Mouse (Mus musculus): ENCODE data around the gene Ccdc141.
"Not testable (repeated sequence)": the region's sequence is repeated elsewhere in the genome, so short reads cannot be mapped to it uniquely, and the experiment has no call there.

Ccdc141 gene

DNA sequence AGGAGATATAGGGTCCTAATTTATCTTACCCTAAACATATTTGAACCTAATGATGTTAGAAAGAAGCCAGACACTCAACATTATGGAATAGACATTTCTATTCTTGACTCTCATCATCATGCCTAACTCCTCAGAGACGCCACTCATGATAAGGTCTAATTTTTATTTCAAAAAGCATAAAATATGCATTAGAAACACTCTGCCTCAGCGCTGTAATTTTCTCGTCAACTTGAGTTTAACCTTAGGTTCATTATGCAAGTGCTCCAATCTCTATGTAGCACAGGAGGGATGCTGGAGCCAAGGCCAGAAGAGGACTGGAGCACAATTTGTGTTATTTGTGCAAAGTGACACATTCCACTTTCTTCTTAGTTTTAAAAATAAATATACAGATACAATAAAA is 130.8 kb downstream of the Ccdc141 start:
- DNase-seq, result no peak

DNA sequence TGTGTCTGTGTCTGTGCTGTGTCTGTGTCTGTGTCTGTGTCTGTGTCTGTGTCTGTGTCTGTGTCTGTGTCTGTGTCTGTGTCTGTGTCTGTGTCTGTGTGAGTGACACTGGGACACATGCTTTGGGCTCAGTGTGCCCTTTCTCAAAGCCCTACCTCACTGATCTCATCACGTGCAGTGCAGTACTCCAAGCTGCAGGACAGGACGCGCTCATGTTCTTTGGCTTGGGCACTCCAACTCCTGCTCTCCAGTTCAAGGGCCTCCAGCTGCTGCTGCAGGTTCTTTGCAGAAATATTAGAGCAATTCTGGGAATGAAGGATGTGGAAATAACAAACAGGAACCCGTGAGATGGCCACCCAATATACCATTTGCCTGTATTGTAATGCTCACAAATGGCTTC is 131.2 kb downstream of the Ccdc141 start:
- no peak for DNase-seq

DNA sequence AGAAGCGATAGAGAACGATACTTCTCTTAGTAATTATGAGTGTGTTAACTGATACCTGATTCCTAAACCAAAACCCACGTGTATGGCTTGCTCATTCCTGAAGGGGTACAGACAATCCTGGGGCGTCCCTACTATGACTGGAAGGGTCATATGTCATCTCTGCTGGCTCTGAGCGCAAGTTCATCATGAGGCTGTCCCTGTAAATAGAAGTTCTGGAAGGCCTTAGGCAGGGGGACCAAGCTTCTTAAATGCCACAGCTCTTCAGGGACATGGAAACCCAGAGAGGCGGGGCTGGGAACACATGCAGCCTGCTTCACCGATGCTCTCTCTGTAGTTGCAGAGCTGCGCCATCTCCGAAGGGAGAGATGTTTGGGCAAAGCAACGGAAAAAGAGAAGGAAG is 133.2 kb downstream of the Ccdc141 start:
- DNase-seq, result no peak

DNA sequence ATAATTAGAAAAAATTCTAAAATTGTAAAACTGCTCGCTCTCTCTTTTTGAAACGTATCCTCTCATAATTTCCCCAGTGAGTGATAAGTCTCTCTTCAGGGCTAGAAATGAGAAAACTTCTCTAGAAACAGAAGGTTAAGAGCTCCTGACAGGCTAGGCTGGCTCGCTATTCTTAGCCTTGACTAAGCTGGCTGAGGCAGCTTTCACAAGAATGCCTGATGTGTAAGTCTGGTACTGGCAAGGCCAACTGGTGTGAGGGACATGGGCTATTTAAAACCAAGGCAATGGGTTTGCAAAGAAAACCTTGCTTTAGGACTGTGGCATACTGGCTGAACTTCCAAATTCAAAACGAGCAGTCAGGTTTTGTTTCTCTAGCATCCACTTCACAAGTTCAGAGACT is 136.3 kb downstream of the Ccdc141 start:
- no peak for DNase-seq

DNA sequence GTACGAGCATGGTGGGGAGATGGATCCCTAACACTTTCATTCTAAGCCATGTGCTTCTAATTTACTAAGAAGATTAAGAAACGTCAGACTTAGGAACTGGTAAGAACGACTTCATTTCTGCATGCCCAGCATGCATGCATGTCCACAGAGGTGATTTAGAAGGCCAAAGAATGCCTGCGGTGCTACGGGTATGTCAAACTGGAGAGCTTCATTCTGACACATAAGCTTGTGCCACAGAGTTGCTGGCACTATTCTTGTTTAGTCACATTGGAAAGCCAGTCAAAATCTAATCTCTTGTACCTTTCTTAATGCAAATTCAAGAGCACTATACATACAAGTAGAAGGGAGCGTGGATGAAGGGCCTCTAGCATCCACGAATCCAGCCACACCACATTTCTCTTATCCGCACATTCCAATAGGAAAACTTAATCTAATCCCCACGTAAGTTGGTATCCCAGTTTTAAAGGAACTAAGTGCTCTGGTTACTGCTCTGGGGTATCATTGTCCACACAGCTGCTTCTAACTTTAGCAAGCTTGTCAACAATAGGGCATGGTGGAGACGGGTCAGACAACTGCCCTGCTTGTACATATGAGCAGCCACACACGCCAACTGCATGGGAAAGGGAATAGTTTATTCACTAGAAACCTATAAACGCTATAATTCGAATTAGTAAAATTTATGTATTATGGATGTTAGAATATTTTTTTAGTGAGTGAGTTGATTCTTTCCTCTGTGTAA is 136.9 kb downstream of the Ccdc141 start:
- no peak for DNase-seq

DNA sequence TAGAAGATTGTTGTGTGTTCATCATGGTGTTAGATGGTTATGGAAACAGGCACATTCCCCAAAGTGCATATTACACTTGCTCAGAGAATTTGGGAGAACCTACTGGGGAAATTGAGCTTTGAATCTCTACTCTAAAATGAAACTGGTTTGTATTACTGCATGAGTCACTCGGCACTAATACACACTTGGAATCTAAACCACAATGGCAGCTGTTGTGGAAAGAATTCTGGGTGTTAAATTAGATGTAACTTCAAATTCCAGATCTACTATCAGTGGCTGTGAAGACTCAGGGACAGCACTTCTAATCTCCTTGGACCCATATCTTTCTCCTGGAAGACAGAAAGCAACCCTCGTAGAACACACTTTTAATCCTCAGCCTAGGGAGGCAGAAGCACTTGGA is 149.8 kb downstream of the Ccdc141 start:
- no peak for DNase-seq

DNA sequence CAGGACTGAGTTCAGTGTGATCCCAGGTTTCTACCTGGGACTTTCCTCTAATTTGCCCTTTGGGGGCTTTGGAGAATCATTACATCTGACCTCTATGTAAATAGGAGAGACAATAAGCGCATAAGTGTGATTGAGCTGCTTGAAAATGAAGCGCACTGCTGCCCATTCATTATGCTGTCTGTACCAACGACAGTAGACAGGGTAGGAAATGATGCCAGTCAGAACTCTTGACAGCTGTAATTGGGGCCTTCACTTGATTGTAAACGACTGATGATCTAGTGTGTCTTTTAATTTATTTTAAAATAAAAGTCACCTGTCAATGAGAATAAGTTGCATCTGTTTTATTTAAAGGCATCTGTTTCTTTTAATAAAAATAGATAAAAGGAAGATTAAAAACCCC is 152.7 kb downstream of the Ccdc141 start:
- DNase-seq, result no peak

DNA sequence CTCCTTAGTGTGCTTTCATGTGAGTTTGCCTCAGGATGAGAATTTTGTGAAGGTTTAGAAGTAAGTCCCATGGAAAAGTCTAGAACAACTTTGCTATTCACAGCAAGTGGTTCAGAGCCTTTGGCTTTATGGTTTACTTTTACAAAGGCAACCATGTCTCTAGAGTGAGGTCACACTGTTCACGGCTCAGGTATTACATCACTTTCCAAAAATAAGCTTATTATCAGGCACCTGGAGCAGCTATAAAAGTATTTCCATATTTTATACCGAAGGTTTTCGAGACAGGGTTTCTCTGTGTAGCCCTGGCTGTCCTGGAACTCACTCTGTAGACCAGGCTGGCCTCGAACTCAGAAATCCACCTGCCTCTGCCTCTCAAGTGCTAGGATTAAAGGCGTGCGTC is 157.0 kb downstream of the Ccdc141 start:
- DNase-seq, result not testable (repeated sequence)

DNA sequence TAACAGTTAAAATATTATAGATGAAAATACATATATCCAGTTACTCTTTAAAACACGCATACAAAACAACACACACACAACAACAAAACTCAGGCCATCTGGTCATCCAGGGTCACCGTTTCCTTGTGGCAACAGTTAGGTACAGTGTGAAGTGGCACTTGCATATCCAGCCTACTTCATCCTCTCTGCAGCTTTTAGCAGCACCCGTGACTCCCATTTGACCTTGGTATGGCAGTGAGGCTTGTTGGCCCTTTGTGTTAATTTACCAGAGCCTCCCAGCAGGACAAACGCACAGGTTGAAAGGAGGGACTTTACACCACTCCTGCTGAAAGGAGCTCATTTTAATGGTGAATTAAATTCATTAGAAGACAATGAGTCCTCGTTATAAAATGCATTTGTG is 158.5 kb downstream of the Ccdc141 start:
- no peak for DNase-seq

DNA sequence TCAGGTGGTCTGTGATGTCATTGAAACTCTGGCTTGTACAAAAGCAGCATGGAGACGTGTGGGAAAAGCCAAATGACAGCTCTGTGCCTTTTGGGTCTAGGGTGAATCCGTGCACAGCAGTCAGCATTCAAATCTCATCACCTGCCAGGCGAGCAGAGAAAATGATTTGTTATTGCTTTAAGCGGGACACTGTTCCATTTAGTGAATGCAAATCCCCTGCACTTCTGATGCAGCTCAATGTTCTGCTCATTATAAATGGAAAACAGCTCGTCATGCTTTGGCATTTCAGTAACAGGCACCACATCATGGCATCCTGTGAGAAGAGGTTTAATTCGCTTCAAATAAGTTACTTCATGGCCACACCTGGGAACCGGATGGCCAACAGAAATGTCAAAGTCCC is 163.4 kb downstream of the Ccdc141 start:
- no peak for DNase-seq

DNA sequence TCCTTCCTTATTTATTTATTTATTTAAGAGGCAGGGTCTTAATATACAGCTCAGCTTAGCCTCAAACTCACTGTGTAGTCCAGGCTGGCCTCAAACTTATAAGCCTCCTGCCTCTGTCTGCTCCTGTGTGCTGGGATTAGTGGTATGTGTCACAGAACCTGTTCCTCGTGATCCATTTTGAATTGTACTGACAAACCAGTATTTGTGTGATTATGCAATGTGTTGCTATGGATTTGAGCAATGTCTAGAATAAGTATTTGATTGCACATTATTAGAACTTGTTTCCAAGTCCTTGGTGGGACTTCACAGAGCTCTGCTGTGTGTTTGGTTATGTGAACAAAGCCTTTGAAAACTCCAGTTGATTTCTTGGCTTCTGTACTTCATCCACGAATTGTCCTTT is 167.3 kb downstream of the Ccdc141 start:
- DNase-seq, result no peak

DNA sequence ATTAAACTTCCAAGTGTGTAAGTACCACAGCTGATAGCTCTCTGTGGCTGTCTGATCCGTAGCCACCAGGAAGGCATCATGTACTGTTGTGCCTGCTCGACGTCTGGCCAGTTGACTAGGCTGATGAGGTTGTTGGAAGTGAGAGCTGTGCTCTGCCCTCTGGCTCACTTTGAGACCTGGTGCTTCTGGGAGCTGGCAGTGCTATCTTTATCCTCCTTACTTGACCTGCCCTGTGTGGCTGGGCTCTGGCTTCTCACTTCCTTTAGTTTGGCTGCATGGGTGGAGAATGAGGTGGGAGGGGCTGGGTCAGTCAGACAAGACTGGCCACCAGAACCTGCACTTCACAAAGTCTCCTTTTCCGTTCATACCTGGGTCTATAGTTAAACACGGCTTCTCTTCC is 172.1 kb downstream of the Ccdc141 start:
- no peak for DNase-seq

DNA sequence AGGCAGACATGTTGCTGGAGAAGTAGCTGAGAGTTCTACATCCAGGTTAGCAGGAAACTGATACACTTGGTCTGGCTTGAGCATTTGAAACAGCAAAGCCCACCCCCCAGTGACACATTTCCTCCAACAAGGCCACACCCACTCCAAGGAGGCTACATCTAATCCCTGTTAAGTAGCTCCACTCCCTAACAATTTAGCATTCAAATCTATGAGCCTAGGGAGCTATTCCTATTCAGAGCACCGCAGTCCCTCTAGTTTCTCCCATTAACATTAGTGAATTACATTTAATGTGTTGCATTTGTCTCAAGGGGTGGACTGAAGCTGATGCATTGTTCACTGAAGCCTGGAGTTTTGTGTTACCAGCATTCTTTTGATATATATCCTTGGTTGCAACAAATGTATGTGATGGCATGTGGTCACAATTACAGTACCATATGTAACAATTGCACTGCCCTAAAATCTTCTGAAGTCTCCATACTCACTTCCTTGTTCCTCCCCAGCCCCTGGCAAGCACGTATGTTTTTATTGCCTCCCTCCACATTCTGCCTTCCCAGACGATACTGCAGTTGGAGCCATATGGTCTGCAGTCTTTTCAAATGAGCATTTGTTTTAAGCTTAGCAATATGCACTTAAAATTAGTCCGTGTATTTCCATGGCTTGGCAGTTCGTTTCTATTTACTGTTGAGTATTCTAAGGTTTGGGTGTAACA is 177.8 kb downstream of the Ccdc141 start:
- no peak for DNase-seq

DNA sequence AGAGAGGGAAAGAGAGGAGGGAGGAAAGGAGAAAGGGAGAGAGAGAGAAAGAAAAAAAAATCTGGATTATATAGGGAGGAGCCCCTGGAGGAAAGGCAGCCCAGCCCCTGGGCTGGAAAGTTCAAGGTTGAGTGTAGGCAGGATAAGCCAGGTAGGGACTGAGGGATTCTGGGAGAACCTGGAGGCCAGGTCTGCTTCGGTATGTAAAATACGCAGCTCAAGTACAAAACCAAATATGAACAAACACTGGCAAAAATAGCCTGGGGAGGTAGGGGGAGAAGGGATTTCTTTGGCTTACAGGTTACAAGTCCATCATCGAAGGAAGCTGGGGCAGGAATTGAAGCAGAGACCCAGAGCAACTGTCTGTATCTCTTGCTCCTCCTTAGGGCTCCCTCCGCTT is 183.1 kb downstream of the Ccdc141 start:
- DNase-seq, result no peak

DNA sequence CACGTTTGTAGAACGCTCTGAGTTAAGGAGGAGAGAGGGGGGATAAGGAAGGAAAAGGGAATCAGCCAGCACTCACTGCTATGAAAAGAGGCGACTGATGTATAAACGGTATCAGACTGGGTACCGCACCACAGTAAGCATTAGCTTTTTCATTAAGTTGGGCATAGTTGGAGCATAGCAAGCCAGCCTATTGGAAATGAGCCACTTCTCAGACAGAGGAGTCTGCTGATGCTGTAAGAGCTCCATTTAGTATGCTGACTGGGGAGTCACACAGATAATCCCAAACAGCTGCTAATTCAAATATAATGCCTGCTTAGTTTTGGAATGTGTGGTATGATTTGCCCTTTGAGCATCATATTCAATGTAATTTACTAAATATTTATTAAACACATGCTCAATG is 186.1 kb downstream of the Ccdc141 start:
- no peak for DNase-seq

DNA sequence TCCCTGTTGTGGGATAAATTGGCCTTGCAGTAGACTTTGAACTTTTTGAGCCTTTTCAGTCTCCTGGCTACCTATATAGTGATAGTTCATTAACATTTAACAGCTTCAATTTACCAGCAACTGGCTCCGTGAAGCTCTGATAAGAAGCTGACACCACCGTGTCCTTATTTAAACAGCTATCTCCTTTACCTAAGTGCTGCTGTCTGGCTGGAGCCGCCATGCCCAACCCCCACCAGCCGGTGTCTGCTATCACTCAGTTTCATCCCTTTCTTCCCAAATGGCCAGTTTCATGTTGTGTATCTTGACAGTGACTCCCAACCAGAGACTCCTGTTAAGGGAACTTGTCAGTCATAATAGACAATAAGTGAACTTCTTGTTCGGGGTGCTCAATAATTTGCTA is 186.8 kb downstream of the Ccdc141 start:
- no peak for DNase-seq

DNA sequence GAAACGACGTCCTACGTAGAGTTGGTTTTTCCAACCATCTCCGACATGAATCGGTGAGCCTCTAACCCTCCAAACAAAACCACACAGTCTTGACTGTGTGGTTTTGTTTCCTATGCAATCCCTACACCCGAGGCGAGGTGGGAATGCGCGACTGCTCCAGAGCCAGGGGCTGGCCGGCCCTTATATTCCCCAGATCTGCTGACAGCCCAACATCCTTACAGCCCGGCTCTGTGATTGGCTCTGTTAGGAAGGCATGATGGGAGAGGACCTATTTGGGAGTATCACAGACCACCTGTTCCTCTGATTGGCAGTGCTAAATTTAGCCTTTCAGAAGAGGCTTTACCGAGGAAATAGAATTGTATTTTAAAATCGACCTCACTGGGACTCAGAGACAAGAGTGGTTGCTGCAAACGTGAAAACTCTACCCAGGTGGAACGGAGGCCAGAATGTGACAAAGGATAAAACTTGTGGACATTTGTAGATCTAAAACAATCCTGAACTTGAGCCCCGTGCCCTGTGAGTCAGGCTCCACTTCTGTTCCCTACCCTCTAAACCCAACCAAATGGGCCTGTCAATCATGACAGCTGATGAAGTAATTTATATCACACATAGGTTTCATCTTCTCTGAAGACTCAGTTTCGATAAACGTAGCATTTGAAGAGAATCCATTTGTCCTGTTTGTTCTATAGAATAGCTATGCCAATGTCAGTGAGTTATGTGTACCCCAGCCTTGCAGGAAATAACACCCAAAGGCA is 187.9 kb downstream of the Ccdc141 start, which contains the start of gene Ttn:
Gene Ttn (minus strand): TSS at position 157 of the 755 bp plus-strand sequence.
- DNase-seq, result no peak

DNA sequence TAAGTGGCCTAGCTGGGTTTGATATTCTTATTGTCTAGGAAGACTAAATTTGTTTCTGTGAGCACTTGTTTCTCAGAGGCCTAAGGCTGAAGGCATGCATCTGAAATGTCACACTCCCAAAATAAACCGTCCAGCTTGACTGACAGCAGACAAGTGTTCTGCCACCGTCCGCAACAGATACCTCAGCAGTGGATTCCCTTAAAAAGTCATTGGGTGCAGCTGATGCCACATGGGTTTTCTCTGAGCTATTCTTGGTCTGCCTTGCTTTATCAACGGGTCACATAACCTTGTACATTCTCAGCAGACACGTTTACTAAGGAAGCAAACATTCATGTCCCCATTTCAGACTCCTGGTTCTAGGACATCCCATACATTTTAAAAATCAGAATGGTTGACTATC is 188.7 kb downstream of the Ccdc141 start:
- no peak for DNase-seq

DNA sequence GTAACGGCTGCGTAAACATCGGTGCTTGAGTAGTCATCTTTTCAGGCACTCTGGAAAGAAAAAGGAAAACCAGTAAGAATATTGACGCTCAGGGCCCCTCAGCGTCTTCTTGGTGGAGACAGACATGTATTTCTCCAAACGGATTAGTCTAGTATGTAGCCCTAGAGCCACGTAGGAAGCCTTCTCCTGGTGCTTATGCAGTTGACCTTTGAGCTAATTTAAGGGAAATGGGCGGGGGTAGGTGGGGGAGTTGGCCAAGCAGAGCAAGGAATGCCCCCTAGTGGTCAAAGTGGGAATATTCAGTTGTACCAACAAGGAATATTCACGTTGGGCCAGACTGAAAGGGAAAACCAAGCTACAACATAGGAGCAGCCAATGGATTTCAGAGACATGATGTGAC is 190.3 kb downstream of the Ccdc141 start:
- DNase-seq, result no peak

DNA sequence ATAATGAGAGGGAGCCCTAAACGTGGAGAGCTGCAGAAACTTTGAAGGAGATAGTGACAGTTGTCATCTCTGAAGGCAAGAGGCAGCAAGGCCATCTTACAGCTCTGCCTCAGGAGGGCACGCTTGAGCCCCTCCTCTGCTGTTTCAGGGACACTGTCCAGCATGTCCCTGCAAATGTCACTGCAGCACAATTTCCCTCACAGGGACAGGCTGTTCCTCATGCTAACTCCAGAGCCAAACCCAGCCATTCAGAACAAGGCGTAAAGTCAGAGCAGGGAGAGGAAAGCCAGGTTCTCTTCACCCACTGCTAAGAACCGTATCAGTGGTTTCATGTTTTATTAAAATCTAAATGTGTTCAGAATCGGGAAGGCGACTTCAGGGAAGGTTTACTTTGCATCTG is 192.8 kb downstream of the Ccdc141 start:
- DNase-seq, result no peak

DNA sequence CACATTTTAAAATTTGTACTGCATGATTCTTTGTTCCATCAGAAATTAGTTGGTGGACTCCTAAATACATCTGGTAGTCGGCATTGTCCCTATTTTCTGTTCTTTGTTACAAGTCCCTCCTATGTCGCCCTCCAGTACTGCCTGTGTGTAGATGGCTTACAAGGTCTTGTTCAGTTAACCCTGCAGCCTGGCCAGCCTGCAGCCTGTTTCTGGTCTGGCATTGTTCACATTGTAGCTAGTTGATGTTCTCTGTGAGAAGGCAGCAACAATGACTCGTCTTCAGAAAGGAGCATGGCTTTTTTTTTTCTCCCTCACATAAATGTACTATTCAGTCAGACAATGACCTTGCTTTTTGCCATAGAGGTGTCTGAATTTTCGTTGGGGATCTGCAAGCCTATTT is 198.4 kb downstream of the Ccdc141 start:
- DNase-seq, result no peak

DNA sequence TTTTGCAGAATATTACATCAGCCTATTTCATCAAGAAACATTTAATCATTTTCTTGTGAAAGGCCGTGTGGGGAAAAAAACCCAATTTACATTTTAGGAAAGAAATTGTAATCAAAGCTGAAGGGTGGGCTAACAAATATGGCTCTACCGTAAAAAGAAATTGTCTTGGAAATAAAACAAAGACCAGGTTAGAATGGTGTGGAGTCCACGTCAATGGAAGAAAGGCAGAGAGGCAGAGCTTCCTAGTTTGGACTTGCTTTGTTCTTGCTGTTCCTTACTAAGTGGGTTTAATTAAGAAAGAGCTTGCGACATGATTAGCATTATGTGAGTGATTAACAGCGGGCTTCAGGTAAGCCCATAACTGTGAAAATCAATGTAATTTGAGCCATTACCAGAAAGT is 199.4 kb downstream of the Ccdc141 start:
- no peak for DNase-seq

DNA sequence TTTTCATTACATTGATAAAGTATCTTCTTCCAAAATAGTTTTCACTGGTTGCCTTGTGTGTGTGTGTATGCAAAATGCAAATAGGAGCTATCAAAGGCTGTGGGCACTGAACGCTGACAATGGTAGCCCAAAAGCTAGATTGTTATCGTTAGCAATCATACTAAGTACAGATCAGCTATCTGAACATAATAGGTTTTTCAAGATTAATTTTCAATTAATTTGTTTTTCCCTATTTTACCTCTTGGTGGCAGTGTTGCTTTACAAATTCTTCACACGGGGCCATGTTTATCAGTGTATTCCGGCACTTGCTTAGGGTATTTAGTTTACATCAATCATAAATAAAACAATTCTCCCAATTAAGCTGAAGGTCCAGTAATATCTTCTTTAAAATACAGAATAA is 199.8 kb downstream of the Ccdc141 start:
- no peak for DNase-seq

DNA sequence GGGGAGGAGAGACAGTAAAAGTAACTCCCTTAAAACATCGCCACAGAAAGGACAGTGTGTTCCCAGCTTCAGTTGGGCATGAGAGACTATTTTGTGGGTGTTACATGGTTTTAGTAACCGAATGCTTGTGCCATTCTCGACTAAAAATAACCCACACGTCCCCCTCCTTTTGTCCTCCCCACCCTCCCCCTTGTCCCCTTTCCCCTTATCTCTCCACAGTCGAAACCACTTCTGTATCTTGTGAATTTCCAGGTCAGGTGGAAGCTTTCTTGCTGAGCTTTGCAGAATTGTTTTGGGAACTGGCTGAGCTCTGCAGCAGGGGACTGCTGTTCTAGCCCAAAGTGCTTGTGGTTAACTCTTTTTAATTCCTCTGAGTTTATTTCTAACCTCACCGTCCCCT is 200.2 kb downstream of the Ccdc141 start:
- no peak for DNase-seq
